Mouse (Mus musculus): ENCODE results near the gene Polr2i. TPM values are rescaled to one million over a fixed set of nuclear protein-coding genes. Genes with fewer than 3 reads are reported as not detected.
"Not testable (repeated sequence)": the region's sequence is repeated elsewhere in the genome, so short reads cannot be mapped to it uniquely, and the experiment has no call there.

The Polr2i gene
- polyA plus RNA-seq, 1 experiment from 2014 or later, result 155 TPM

DNA sequence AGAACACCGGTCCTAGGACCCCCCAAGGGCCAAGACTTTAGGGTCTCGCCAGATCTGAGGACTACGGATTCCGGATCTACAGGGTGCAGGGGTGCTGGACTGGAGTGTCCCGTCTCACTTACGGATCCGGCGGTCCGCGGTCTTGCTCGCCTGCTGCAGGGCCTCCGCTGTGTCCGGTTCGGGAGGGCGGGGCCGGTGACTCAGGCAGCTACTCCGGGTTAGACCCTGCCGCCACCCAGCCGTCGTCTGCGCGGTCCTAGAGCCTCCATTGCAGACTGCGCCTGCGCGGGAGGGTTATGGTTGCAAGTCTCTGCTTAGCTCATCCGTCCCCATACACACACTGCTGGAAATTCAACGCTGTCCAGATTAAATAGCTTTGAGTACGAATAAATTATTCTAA is 36.9 kb upstream of the Polr2i start:
- Histone ChIP-seq H3K36me3 (peaks cover 27% of the 10 kb centered on the region), H3K4me3 (replicated peaks) (peak overlapping the region; percentile 76), H3K27me3 (no peaks in the 10 kb centered on the region), H3K4me2 (replicated peaks) (peak overlapping the region; percentile 67), H3K9me3 (replicated peaks) (no peaks in the 10 kb centered on the region), H3K27ac (replicated peaks) (peak overlapping the region; percentile 93), H3K4me1 (peaks cover 24% of the 10 kb centered on the region), H3K9ac (peak overlapping the region; percentile 73)
- peak; percentile 89 for ATAC-seq (ENCODE audit: insufficient number of reproducible peaks, low FRiP score, low TSS enrichment, low read depth)
- WGBS, result under 1% methylated on average over 28 of the region's 28 CpGs

DNA sequence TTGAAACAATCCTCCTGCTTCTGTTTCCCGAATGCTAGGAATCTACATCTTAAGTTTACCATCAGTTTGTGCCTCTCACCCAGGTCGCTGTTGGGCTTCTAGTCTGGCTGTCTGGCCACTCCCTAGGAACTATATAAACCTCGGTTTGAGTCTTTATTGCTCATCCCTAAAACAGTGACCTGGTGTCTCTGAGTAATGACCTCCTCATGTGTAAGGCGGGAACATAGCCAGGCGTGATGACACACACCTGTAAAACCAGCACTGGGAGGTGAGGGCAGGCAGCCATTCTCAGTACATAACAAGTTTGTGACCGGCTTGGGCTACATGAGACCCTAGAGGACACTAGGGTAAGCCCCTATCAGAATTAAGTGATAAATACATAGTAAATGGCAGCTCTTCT is 36.3 kb upstream of the Polr2i start:
- peaks cover 24% of the 10 kb centered on the region for H3K4me1 ChIP-seq
- no peaks in the 10 kb centered on the region for H3K27me3 ChIP-seq
- H3K9ac ChIP-seq, result no peak overlapping the region
- H3K4me2 ChIP-seq (replicated peaks), result peak overlapping the region; percentile 67; the same call in 1 of the 2 replicates
- peaks cover 21% of the 10 kb centered on the region for H3K36me3 ChIP-seq
- H3K27ac ChIP-seq (replicated peaks), result 0 out of 2 replicates have a peak overlapping the region, but pooled peaks have one; percentile 18
- 67% methylated on average over 6 of the region's 6 CpGs for WGBS
- ATAC-seq (ENCODE audit: insufficient number of reproducible peaks, low FRiP score, low TSS enrichment, low read depth), result no peak
- H3K4me3 ChIP-seq (replicated peaks), result no peak overlapping the region
- H3K9me3 ChIP-seq (replicated peaks), result no peaks in the 10 kb centered on the region

DNA sequence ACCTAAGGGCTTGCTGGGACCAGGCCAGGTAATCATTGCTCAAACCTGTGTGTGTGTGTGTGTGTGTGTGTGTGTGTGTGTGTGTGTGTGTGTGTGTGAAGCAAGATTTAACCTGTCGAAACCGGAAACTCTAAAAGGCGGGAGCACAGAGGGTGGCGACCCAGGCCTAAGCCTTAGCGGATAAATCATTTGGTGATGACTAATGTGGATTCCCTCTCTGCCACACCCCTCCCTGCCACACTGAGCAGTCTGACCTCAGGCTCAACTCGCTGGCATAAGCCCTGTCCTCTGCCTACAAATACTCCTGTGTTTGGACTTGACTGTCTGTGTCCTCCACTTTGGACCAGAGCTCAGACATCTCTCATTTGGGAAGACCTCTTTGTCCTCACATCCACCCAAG is 35.6 kb upstream of the Polr2i start:
- no peaks in the 10 kb centered on the region for H3K9me3 ChIP-seq (replicated peaks)
- no peaks in the 10 kb centered on the region for H3K27me3 ChIP-seq
- peaks cover 14% of the 10 kb centered on the region for H3K36me3 ChIP-seq
- H3K4me1 ChIP-seq, result peaks cover 24% of the 10 kb centered on the region
- WGBS, result 64% methylated on average over 6 of the region's 6 CpGs
- no peak overlapping the region for H3K27ac ChIP-seq (replicated peaks)
- no peak overlapping the region for H3K4me2 ChIP-seq (replicated peaks)
- no peak overlapping the region for H3K4me3 ChIP-seq (replicated peaks)
- no peak for ATAC-seq (ENCODE audit: insufficient number of reproducible peaks, low FRiP score, low TSS enrichment, low read depth)
- H3K9ac ChIP-seq, result no peak overlapping the region

DNA sequence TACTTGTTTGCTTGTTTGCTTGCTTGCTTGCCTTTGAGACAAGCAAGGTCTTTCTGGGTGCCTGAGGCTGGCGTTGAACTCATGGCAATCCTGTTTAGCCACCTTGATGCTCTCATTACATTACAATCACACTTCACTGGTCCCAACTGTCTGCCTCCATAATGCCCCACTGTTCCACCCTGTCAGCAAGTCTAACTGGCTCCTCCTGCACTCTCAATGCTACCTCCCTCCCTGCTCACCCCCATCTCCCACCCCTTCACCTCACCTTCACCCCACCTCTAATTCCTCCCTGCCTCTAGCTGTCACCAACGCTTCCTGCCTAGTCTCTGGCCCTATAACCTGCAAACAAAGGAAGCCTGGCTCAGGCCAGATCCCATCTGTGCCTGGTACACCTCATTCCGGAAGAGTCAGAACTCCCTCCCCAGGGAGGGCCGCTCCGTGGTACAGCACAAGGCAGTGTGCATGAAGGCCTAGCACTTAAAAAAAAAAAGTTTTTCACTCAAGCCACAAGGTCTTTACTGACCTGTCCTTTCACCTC is 34.1 kb upstream of the Polr2i start:
- H3K27me3 ChIP-seq, result no peaks in the 10 kb centered on the region
- H3K27ac ChIP-seq (replicated peaks), result peak overlapping the region; percentile 14; the same call in 1 of the 2 replicates
- no peak overlapping the region for H3K4me2 ChIP-seq (replicated peaks)
- no peak overlapping the region for H3K4me3 ChIP-seq (replicated peaks)
- ATAC-seq (ENCODE audit: insufficient number of reproducible peaks, low FRiP score, low TSS enrichment, low read depth), result no peak
- H3K9me3 ChIP-seq (replicated peaks), result no peaks in the 10 kb centered on the region
- WGBS, result 57% methylated on average over 5 of the region's 5 CpGs
- H3K4me1 ChIP-seq, result peaks cover 20% of the 10 kb centered on the region
- no peak overlapping the region for H3K9ac ChIP-seq
- H3K36me3 ChIP-seq, result no peaks in the 10 kb centered on the region

DNA sequence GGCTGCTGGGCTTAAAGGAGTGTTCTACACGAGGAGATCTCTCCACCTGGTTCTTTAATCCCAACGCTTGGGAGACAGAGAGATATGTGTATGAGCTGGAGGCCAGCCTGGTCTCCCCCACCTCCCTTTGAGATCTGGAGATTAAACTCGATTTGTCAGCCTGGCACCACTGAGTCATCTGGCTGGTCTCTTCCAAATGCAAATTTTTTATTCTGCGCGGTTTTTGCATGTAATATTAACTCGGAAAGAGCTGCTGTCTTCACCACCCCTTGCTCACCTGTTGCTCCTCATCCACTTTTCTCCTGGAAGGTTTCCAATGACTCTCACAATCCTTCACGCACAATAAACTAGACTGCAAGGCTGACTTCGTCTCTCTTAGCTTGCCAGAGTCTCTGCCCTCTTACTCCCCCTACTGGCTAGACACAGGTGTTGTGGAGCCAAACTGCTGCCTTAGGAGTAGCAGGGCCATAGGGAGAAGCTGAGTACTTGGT is 33.2 kb upstream of the Polr2i start, which contains the start of gene Capns1:
Capns1 (minus strand) TSS at position 331 of the 491 bp plus-strand sequence.
- ATAC-seq (ENCODE audit: insufficient number of reproducible peaks, low FRiP score, low TSS enrichment, low read depth), result no peak
- peak within 1 kb of the TSS; percentile 19; the same call in 1 of the 2 replicates for H3K4me3 ChIP-seq (replicated peaks)
- H3K27me3 ChIP-seq, result no peaks in the 10 kb centered on the region
- peak within 1 kb of the TSS; percentile 36 for H3K4me2 ChIP-seq (replicated peaks)
- peak within 1 kb of the TSS; percentile 48; the same call in 1 of the 2 replicates for H3K27ac ChIP-seq (replicated peaks)
- no peak within 1 kb of the TSS for H3K9ac ChIP-seq
- no peaks in the 10 kb centered on the region for H3K36me3 ChIP-seq
- peaks cover 11% of the 10 kb centered on the region for H3K4me1 ChIP-seq
- 5% methylated on average over 8 of the region's 8 CpGs for WGBS
- no peaks in the 10 kb centered on the region for H3K9me3 ChIP-seq (replicated peaks)

DNA sequence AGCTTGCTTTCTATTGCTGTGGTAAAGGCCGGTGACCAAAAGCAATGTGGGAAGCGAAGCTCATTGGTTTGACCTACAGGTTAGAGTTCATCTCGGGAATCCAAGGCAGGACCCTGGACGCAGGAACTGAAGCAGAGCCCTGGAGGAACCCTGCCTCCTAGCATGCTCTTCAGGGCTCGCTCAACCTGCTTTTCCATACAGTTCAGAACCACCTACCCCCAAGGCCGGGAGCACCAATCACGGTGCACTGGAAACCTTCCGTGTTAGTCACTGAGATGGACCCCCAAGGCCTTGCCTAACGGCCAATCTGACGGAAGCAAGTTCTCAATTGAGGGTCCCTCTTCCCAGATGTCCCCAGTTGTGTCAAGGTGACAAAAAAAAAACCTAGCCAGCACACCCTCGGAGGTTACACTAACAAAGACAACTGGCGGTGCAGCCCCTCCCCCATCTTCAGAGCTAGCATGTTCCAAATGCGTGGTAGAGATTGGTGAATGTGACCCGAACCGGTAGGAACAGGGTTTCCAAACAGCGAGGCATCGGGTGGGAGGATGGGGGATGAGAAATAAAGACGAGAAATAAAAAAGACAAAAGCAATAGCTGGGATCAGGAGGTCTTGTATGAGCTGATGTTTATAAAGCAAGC is 32.1 kb upstream of the Polr2i start:
- no peak overlapping the region for H3K9ac ChIP-seq
- no peak overlapping the region for H3K4me2 ChIP-seq (replicated peaks)
- no peaks in the 10 kb centered on the region for H3K27me3 ChIP-seq
- no peak overlapping the region for H3K27ac ChIP-seq (replicated peaks)
- no peak for ATAC-seq (ENCODE audit: insufficient number of reproducible peaks, low FRiP score, low TSS enrichment, low read depth)
- WGBS, result 73% methylated on average over 18 of the region's 18 CpGs
- H3K4me3 ChIP-seq (replicated peaks), result no peak overlapping the region
- H3K9me3 ChIP-seq (replicated peaks), result no peaks in the 10 kb centered on the region
- no peaks in the 10 kb centered on the region for H3K36me3 ChIP-seq
- H3K4me1 ChIP-seq, result peaks cover 10% of the 10 kb centered on the region

DNA sequence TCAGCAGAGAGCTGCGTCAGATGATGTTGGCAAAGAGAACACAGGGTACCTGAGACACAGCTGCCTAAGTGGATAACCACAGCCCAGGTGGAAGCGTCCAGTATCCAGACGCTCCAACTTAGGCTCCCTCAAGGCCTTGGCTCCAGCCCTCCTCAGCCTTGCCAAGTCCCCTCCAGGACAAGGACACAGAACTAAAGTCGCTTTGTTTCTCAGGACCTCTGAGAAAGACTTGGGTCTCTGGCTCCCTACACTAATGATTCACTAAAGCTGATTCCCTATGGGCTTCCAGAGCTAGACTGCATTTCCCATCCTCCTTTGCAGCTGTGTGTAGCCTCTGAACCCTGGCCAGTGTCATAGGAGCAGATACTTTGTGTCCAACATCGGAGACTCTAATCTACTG is 31.5 kb upstream of the Polr2i start:
- H3K36me3 ChIP-seq, result no peaks in the 10 kb centered on the region
- H3K4me3 ChIP-seq (replicated peaks), result no peak overlapping the region
- no peak overlapping the region for H3K9ac ChIP-seq
- ATAC-seq (ENCODE audit: insufficient number of reproducible peaks, low FRiP score, low TSS enrichment, low read depth), result no peak
- no peaks in the 10 kb centered on the region for H3K9me3 ChIP-seq (replicated peaks)
- WGBS, result 74% methylated on average over 5 of the region's 5 CpGs
- H3K27me3 ChIP-seq, result no peaks in the 10 kb centered on the region
- peaks cover 7% of the 10 kb centered on the region for H3K4me1 ChIP-seq
- no peak overlapping the region for H3K27ac ChIP-seq (replicated peaks)
- H3K4me2 ChIP-seq (replicated peaks), result no peak overlapping the region

DNA sequence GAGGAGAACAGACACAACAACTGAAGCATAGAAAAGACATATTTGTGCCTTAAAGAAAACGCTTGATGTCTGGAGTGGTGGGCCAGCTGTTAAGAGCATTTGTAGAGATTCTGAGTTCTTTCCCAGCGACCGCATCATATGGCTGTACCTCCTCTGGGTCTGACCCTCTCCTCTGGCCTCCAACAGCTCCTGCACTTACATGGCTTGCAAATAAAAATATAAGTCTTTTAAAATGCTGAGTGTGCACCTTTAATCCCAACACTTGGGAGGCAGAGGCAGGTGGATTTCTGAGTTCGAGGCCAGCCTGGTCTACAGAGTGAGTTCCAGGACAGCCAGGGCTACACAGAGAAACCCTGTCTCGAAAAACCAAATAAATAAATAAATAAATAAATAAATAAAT is 31.1 kb upstream of the Polr2i start:
- not testable (repeated sequence) for H3K36me3 ChIP-seq; H3K4me3 ChIP-seq (replicated peaks); ATAC-seq (ENCODE audit: insufficient number of reproducible peaks, low FRiP score, low TSS enrichment, low read depth); H3K4me1 ChIP-seq; H3K9me3 ChIP-seq (replicated peaks); H3K9ac ChIP-seq; H3K27ac ChIP-seq (replicated peaks); H3K27me3 ChIP-seq; H3K4me2 ChIP-seq (replicated peaks)
- WGBS, result 82% methylated on average over 5 of the region's 5 CpGs

DNA sequence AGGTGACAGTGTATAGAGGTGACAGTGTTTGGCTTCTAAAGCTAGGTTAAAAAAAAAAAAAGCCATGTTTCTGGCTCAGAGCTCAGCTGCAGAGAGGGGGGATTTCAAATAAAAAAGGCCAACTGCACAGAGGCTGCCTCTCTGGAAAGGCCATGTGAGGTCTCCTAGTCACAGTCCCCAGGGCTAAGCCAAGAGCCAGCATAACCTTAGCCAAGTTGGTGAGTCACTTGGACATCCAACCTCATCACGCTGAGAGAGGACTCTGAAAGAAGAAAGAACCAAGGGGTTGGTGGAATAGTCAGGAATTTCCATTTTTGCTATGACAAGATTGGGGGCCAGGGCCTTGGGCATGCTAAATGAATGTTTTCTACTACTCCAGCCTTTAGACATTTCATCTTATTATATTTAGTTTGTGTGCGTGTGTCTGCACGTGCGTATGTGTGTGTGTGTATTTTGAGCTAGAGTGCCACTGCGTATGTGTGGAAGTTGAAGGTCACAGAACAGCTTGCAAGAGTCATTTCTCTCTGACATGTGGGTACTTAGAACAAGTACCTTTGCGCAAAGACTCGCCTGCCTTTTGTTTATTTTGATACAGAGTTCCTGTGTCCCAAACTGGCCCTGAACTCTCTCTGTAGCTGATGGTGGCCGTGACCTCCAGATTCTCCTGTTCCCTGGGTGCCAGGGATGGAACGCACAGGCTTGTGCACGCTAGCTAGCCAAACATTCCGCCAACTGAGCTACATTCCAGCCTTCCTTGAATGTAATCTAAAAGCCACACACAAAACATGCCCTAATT is 28.7 kb upstream of the Polr2i start:
- Histone ChIP-seq H3K4me1 (peaks cover 4% of the 10 kb centered on the region; the same call in 1 of the 2 replicates), H3K4me3 (replicated peaks) (no peak overlapping the region), H3K9me3 (replicated peaks) (no peaks in the 10 kb centered on the region), H3K4me2 (replicated peaks) (no peak overlapping the region), H3K27ac (replicated peaks) (no peak overlapping the region), H3K36me3 (no peaks in the 10 kb centered on the region), H3K9ac (no peak overlapping the region), H3K27me3 (no peaks in the 10 kb centered on the region)
- 69% methylated on average over 11 of the region's 11 CpGs for WGBS
- no peak for ATAC-seq (ENCODE audit: insufficient number of reproducible peaks, low FRiP score, low TSS enrichment, low read depth)

DNA sequence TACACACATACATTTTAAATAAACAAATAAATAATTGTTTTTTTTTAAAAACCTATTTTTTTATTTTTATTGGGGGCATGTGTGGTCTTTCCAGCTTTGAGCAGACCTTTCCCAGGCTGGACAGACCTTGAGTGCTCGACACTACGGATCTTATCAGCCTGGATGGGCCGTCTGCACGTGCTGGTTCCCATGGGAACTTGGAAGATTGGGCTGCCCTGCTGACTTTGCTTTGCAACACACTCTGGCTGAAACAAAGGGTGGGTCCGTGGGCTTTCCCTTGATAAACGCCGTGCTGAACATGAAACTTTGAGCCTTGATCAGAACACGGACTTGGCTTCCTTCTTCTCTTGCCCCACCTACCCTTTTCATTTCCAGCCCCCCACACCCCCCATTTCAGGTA is 27.4 kb upstream of the Polr2i start:
- Histone ChIP-seq H3K4me3 (replicated peaks) (no peak overlapping the region), H3K4me2 (replicated peaks) (no peak overlapping the region), H3K9me3 (replicated peaks) (no peaks in the 10 kb centered on the region), H3K4me1 (no peaks in the 10 kb centered on the region), H3K36me3 (no peaks in the 10 kb centered on the region), H3K9ac (no peak overlapping the region), H3K27ac (replicated peaks) (no peak overlapping the region), H3K27me3 (no peaks in the 10 kb centered on the region)
- 56% methylated on average over 8 of the region's 8 CpGs for WGBS
- ATAC-seq (ENCODE audit: insufficient number of reproducible peaks, low FRiP score, low TSS enrichment, low read depth), result no peak

DNA sequence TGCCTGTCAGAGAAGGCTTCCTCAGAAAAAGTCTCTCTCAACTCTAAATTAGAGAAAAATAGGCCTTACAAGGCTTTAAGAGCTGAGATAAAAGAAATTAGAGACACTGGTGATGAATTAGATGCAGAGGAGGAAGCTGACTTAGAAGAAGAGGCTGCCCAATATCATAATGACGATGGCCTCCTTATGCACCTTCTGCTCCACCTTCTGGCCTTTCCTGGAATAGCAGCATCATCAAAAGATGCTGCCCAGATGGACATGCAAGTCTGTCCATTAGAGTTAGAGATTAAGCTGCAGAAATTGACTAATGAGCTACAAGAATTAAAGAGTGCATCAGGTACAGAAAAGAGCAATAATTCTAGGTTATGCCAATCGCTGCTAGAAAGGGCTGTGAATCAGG is 26.4 kb upstream of the Polr2i start:
- no peak overlapping the region for H3K27ac ChIP-seq (replicated peaks)
- 6% methylated on average over 2 of the region's 2 CpGs for WGBS
- no peaks in the 10 kb centered on the region for H3K4me1 ChIP-seq
- H3K4me3 ChIP-seq (replicated peaks), result no peak overlapping the region
- no peaks in the 10 kb centered on the region for H3K36me3 ChIP-seq
- no peaks in the 10 kb centered on the region for H3K9me3 ChIP-seq (replicated peaks)
- H3K4me2 ChIP-seq (replicated peaks), result no peak overlapping the region
- no peak overlapping the region for H3K9ac ChIP-seq
- no peaks in the 10 kb centered on the region for H3K27me3 ChIP-seq
- no peak for ATAC-seq (ENCODE audit: insufficient number of reproducible peaks, low FRiP score, low TSS enrichment, low read depth)
